ENCODE assay signal across 11 mouse cellular contexts in the genomic region with DNA sequence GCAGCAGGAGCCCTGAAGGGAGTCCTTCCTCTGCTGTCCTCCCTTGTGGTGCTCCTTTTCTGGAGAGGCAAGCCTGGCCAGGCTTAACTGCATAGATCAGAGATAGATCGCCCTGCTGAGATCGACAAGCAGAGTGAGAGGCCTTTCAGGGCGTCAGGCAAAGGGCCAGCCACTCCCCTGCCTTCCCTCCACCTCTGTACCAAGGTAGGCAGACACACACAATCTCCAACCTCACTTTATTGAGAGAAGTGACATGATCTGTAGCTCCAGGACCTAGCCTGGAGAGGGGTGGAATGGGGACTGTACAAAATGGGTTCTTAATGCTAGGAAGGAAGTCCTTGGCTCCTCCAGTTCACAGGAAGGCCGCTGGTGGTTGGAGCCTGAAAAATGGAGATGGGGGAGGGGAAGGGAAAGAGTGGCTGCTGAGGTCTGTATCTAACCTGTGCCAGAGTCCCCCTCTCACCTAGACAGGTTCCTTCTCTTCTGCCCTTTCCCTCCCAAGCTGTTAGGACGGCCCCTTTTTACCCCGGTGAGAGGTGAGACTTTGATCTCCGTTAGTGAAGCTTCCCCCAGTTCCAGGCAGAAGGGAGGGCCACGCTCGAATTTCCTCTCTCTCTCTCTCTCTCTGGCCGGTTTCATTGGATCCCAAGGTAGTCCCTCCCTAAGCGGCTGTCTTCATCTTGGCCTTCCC. TPM values are rescaled to one million over a fixed set of nuclear protein-coding genes. Genes with fewer than 3 reads are reported as not detected.
DNase-seq lines count a peak whose midpoint lies in the region; ATAC-seq lines count a peak whose summit lies in the region.
"Had no signal": no experiment of that assay in that cellular context is flagged by ENCODE, and none has a peak within 500 bp of the region (broad histone marks: within the 10 kb centered on the region; RNA-seq: fewer than 3 reads in every experiment).

No protein-coding gene starts in this region.

- 0 out of 2 replicates have a peak overlapping the region, but pooled peaks have one; percentile 34 for H3K9ac ChIP-seq in midbrain, embryonic 14.5 days (replicated peaks; ENCODE audit: low read length)
- H3K9ac ChIP-seq in midbrain, embryonic 11.5 days (ENCODE audit: low read length) = no peak overlapping the region
- H3K9ac ChIP-seq in kidney, embryonic 16.5 days (replicated peaks; ENCODE audit: low read length) = peak overlapping the region; percentile 51
- H3K9ac ChIP-seq in stomach, embryonic 15.5 days = no peak overlapping the region

- intact Hi-C loops in heart, postnatal 10 days (cut with DNase I) = loop anchor here (2.0 to 5.0 kb wide), 2 partner anchors 115 to 183 kb away; no protein-coding TSS in a partner anchor
- intact Hi-C loops in left cerebral cortex, postnatal 14 days (cut with DNase I) = loop anchor here (10.0 kb wide), 1 partner anchor 111 kb away; no protein-coding TSS in a partner anchor

- peaks cover 34% of the 10 kb centered on the region for H3K4me1 ChIP-seq in heart, embryonic 10.5 days
- H3K4me1 ChIP-seq in midbrain, embryonic 14.5 days (ENCODE audit: control insufficient read depth, insufficient read depth, low read length) = 0 out of 2 replicates have a peak, but pooled peaks cover 3% of the 10 kb centered on the region
- H3K4me1 ChIP-seq in midbrain, embryonic 11.5 days (ENCODE audit: control insufficient read depth, insufficient read depth, low read length) = peaks cover 4% of the 10 kb centered on the region; the same call in 1 of the 2 replicates
- H3K4me1 ChIP-seq in kidney, embryonic 16.5 days (ENCODE audit: insufficient read depth, low read length) = peaks cover 26% of the 10 kb centered on the region
- peaks cover 21% of the 10 kb centered on the region for H3K4me1 ChIP-seq in stomach, embryonic 15.5 days

- ATAC-seq in midbrain, embryonic 14.5 days (ENCODE audit: low FRiP score, low TSS enrichment) = no peak
- no peak for ATAC-seq in midbrain, embryonic 11.5 days (ENCODE audit: low FRiP score)
- peak; percentile 47; the same call in 1 of the 2 replicates for ATAC-seq in kidney, embryonic 16.5 days (ENCODE audit: low FRiP score, low TSS enrichment)
- ATAC-seq in stomach, embryonic 15.5 days (ENCODE audit: insufficient read depth, low FRiP score, low read depth) = 0 out of 2 replicates have a peak, but pooled peaks have one; percentile 5
- ATAC-seq: forebrain, embryonic 14.5 days had no signal

- H3K36me3 ChIP-seq in heart, embryonic 10.5 days = peaks cover 45% of the 10 kb centered on the region
- no peaks in the 10 kb centered on the region for H3K36me3 ChIP-seq in midbrain, embryonic 14.5 days (ENCODE audit: control insufficient read depth, insufficient read depth, low read length)
- peaks cover 8% of the 10 kb centered on the region for H3K36me3 ChIP-seq in midbrain, embryonic 11.5 days (ENCODE audit: control insufficient read depth, insufficient read depth, low read length)
- H3K36me3 ChIP-seq in kidney, embryonic 16.5 days (ENCODE audit: insufficient read depth, low read length) = peaks cover 24% of the 10 kb centered on the region
- H3K36me3 ChIP-seq in stomach, embryonic 15.5 days = peaks cover 25% of the 10 kb centered on the region

- no peaks in the 10 kb centered on the region for H3K9me3 ChIP-seq in heart, embryonic 10.5 days
- no peaks in the 10 kb centered on the region for H3K9me3 ChIP-seq in midbrain, embryonic 14.5 days (ENCODE audit: control insufficient read depth, low read length)
- H3K9me3 ChIP-seq in midbrain, embryonic 11.5 days (ENCODE audit: control insufficient read depth, low read length) = no peaks in the 10 kb centered on the region
- no peaks in the 10 kb centered on the region for H3K9me3 ChIP-seq in kidney, embryonic 16.5 days (ENCODE audit: low read length)
- no peaks in the 10 kb centered on the region for H3K9me3 ChIP-seq in stomach, embryonic 15.5 days

- no peak overlapping the region for H3K27ac ChIP-seq in heart, embryonic 10.5 days
- H3K27ac ChIP-seq in midbrain, embryonic 14.5 days (replicated peaks; ENCODE audit: low read depth, low read length) = no peak overlapping the region
- H3K27ac ChIP-seq in midbrain, embryonic 11.5 days (ENCODE audit: low read depth, low read length) = no peak overlapping the region
- 0 out of 2 replicates have a peak overlapping the region, but pooled peaks have one; percentile 25 for H3K27ac ChIP-seq in kidney, embryonic 16.5 days (ENCODE audit: low read length)
- no peak overlapping the region for H3K27ac ChIP-seq in stomach, embryonic 15.5 days

- peak overlapping the region; percentile 8 for H3K4me2 ChIP-seq in midbrain, embryonic 14.5 days (ENCODE audit: low read length)
- no peak overlapping the region for H3K4me2 ChIP-seq in midbrain, embryonic 11.5 days
- H3K4me2 ChIP-seq in kidney, embryonic 16.5 days (replicated peaks; ENCODE audit: low read depth, low read length) = peak overlapping the region; percentile 51
- H3K4me2 ChIP-seq in stomach, embryonic 15.5 days = peak overlapping the region; percentile 21; the same call in 1 of the 2 replicates

- 4% methylated on average over 11 of the region's 11 CpGs for WGBS in heart, embryonic 10.5 days
- 6% methylated on average over 11 of the region's 11 CpGs for WGBS in midbrain, embryonic 14.5 days
- WGBS in midbrain, embryonic 11.5 days = 5% methylated on average over 11 of the region's 11 CpGs
- 9% methylated on average over 11 of the region's 11 CpGs for WGBS in kidney, embryonic 16.5 days
- WGBS in stomach, embryonic 15.5 days = 10% methylated on average over 11 of the region's 11 CpGs

- DNase-seq in heart, embryonic 10.5 days (ENCODE audit: low spot score) = no peak
- DNase-seq in heart, postnatal 10 days = no peak
- no peak for DNase-seq in midbrain, embryonic 14.5 days
- no peak for DNase-seq in midbrain, embryonic 11.5 days (ENCODE audit: low spot score, missing footprints)
- no peak for DNase-seq in left cerebral cortex, postnatal 14 days (ENCODE audit: low spot score in 2 of 2)
- no peak for DNase-seq in right cerebral cortex, postnatal 14 days
- DNase-seq: cerebellum, adult 9-10 months had no signal

- H3K4me3 ChIP-seq in heart, embryonic 10.5 days = peak overlapping the region; percentile 45
- no peak overlapping the region for H3K4me3 ChIP-seq in midbrain, embryonic 14.5 days (replicated peaks; ENCODE audit: low read depth, low read length)
- H3K4me3 ChIP-seq in midbrain, embryonic 11.5 days (ENCODE audit: low read depth, low read length) = no peak overlapping the region
- H3K4me3 ChIP-seq in kidney, embryonic 16.5 days (ENCODE audit: low read length) = peak overlapping the region; percentile 22; the same call in 1 of the 2 replicates
- no peak overlapping the region; the same call in 1 of the 2 replicates for H3K4me3 ChIP-seq in stomach, embryonic 15.5 days (replicated peaks)

- H3K27me3 ChIP-seq in heart, embryonic 10.5 days (ENCODE audit: insufficient read depth, poor library complexity, severe bottlenecking) = peaks cover 63% of the 10 kb centered on the region
- H3K27me3 ChIP-seq in midbrain, embryonic 14.5 days (ENCODE audit: control insufficient read depth, insufficient read depth, low read length) = peaks cover 44% of the 10 kb centered on the region
- H3K27me3 ChIP-seq in midbrain, embryonic 11.5 days (ENCODE audit: control insufficient read depth, insufficient read depth, low read length) = peaks cover 43% of the 10 kb centered on the region
- H3K27me3 ChIP-seq in kidney, embryonic 16.5 days (ENCODE audit: insufficient read depth, low read length) = peaks cover 46% of the 10 kb centered on the region
- peaks cover 50% of the 10 kb centered on the region for H3K27me3 ChIP-seq in stomach, embryonic 15.5 days (replicated peaks)

RNA-seq across cellular contexts. Expression of gene C1ql4, which starts 3.6 kb away (rescaled TPM):
- polyA plus RNA-seq in heart, embryonic 10.5 days (2016; fragmentation: Nextera tagmentation; extraction: Ambion mirVana) = 0.12 and 0.20 TPM in 2 replicates
- not detected for total RNA-seq in heart, postnatal 10 days (2021)
- 13.2 and 13.7 TPM in 2 replicates for polyA plus RNA-seq in midbrain, embryonic 14.5 days (2014; fragmentation: Nextera tagmentation; extraction: Ambion mirVana)
- 5.0 and 6.2 TPM in 2 replicates for polyA plus RNA-seq in midbrain, embryonic 11.5 days (2014; fragmentation: Nextera tagmentation; extraction: Ambion mirVana)
- 0.94 and 1.2 TPM in 2 replicates for polyA plus RNA-seq in kidney, embryonic 16.5 days (2015; fragmentation: Nextera tagmentation; extraction: Ambion mirVana)
- polyA plus RNA-seq in stomach, embryonic 15.5 days (2015; fragmentation: Nextera tagmentation; extraction: Ambion mirVana) = 0.09 TPM in 1 of 2 replicates, not detected in the other
- not detected for total RNA-seq in left cerebral cortex, postnatal 14 days (2021)
- total RNA-seq: layer of hippocampus, adult 18-20 months had no signal
- polyA plus RNA-seq: forebrain, embryonic 14.5 days had no signal

RNA-seq across cellular contexts. Expression of gene Dnajc22, which starts 9.0 kb away (rescaled TPM):
- 2.7 and 7.5 TPM in 2 replicates for polyA plus RNA-seq in heart, embryonic 10.5 days (2016; fragmentation: Nextera tagmentation; extraction: Ambion mirVana)
- under 1 TPM; 0.37 to 0.98 TPM for total RNA-seq in heart, postnatal 10 days (2021)
- 0.71 and 1.6 TPM in 2 replicates for polyA plus RNA-seq in midbrain, embryonic 14.5 days (2014; fragmentation: Nextera tagmentation; extraction: Ambion mirVana)
- 0.46 and 0.50 TPM in 2 replicates for polyA plus RNA-seq in midbrain, embryonic 11.5 days (2014; fragmentation: Nextera tagmentation; extraction: Ambion mirVana)
- 8.0 and 10.0 TPM in 2 replicates for polyA plus RNA-seq in kidney, embryonic 16.5 days (2015; fragmentation: Nextera tagmentation; extraction: Ambion mirVana)
- polyA plus RNA-seq in stomach, embryonic 15.5 days (2015; fragmentation: Nextera tagmentation; extraction: Ambion mirVana) = 18.6 and 23.0 TPM in 2 replicates
- total RNA-seq in left cerebral cortex, postnatal 14 days (2021) = not detected

RNA-seq across cellular contexts. Expression of gene Troap, which starts 9.6 kb away (rescaled TPM):
- 35.7 TPM in 2 replicates for polyA plus RNA-seq in heart, embryonic 10.5 days (2016; fragmentation: Nextera tagmentation; extraction: Ambion mirVana)
- total RNA-seq in heart, postnatal 10 days (2021) = 1 to 10 TPM; 6.5 to 6.7 TPM
- polyA plus RNA-seq in midbrain, embryonic 14.5 days (2014; fragmentation: Nextera tagmentation; extraction: Ambion mirVana) = 3.9 and 4.9 TPM in 2 replicates
- 19.7 and 27.2 TPM in 2 replicates for polyA plus RNA-seq in midbrain, embryonic 11.5 days (2014; fragmentation: Nextera tagmentation; extraction: Ambion mirVana)
- polyA plus RNA-seq in kidney, embryonic 16.5 days (2015; fragmentation: Nextera tagmentation; extraction: Ambion mirVana) = 35.8 and 45.8 TPM in 2 replicates
- polyA plus RNA-seq in stomach, embryonic 15.5 days (2015; fragmentation: Nextera tagmentation; extraction: Ambion mirVana) = 24.6 and 29.2 TPM in 2 replicates
- total RNA-seq in left cerebral cortex, postnatal 14 days (2021) = 1 to 10 TPM; 1.0 to 1.1 TPM

RNA-seq across cellular contexts. Expression of gene Prph, which starts 29.0 kb away (rescaled TPM):
- polyA plus RNA-seq in heart, embryonic 10.5 days (2016; fragmentation: Nextera tagmentation; extraction: Ambion mirVana) = 0.36 and 1.1 TPM in 2 replicates
- total RNA-seq in heart, postnatal 10 days (2021) = under 1 TPM; 0.27 to 0.53 TPM
- polyA plus RNA-seq in midbrain, embryonic 14.5 days (2014; fragmentation: Nextera tagmentation; extraction: Ambion mirVana) = 11.7 and 15.5 TPM in 2 replicates
- polyA plus RNA-seq in midbrain, embryonic 11.5 days (2014; fragmentation: Nextera tagmentation; extraction: Ambion mirVana) = 3.6 and 4.8 TPM in 2 replicates
- 3.3 and 5.8 TPM in 2 replicates for polyA plus RNA-seq in kidney, embryonic 16.5 days (2015; fragmentation: Nextera tagmentation; extraction: Ambion mirVana)
- 33.5 and 38.7 TPM in 2 replicates for polyA plus RNA-seq in stomach, embryonic 15.5 days (2015; fragmentation: Nextera tagmentation; extraction: Ambion mirVana)
- 1 to 10 TPM; 1.7 to 6.2 TPM for total RNA-seq in left cerebral cortex, postnatal 14 days (2021)

RNA-seq across cellular contexts. Expression of gene Spats2, which starts 41.7 kb away (rescaled TPM):
- polyA plus RNA-seq in heart, embryonic 10.5 days (2016; fragmentation: Nextera tagmentation; extraction: Ambion mirVana) = 42.1 and 58.5 TPM in 2 replicates
- total RNA-seq in heart, postnatal 10 days (2021) = 10 to 100 TPM; 16.7 to 18.8 TPM
- 36.2 and 41.6 TPM in 2 replicates for polyA plus RNA-seq in midbrain, embryonic 14.5 days (2014; fragmentation: Nextera tagmentation; extraction: Ambion mirVana)
- 58.8 and 65.6 TPM in 2 replicates for polyA plus RNA-seq in midbrain, embryonic 11.5 days (2014; fragmentation: Nextera tagmentation; extraction: Ambion mirVana)
- polyA plus RNA-seq in kidney, embryonic 16.5 days (2015; fragmentation: Nextera tagmentation; extraction: Ambion mirVana) = 42.1 and 42.9 TPM in 2 replicates
- 28.3 and 32.1 TPM in 2 replicates for polyA plus RNA-seq in stomach, embryonic 15.5 days (2015; fragmentation: Nextera tagmentation; extraction: Ambion mirVana)
- total RNA-seq in left cerebral cortex, postnatal 14 days (2021) = 10 to 100 TPM; 36.7 to 37.2 TPM

Comparison
In these comparisons a context has a peak if more than half of its experiments do, and no peak if none do; other contexts are left out.
1. H3K9ac ChIP-seq: peak in midbrain, embryonic 14.5 days (single experiment) and kidney, embryonic 16.5 days (single experiment); none in midbrain, embryonic 11.5 days (single experiment) and stomach, embryonic 15.5 days (single experiment).
2. H3K4me3 ChIP-seq: peak in heart, embryonic 10.5 days (single experiment) and kidney, embryonic 16.5 days (single experiment); none in midbrain, embryonic 14.5 days (single experiment), midbrain, embryonic 11.5 days (single experiment) and stomach, embryonic 15.5 days (single experiment).
3. ATAC-seq: peak in kidney, embryonic 16.5 days (single experiment) and stomach, embryonic 15.5 days (single experiment); none in midbrain, embryonic 14.5 days (single experiment) and midbrain, embryonic 11.5 days (single experiment).